Mouse (Mus musculus) gastrocnemius, adult 2 months (tissue): ENCODE data around the gene Iqce. TPM values are rescaled to one million over a fixed set of nuclear protein-coding genes. Genes with fewer than 3 reads are reported as not detected.
A peak's percentile ranks its signal among the peaks of the same experiment; 100 is the strongest.
"Not testable (repeated sequence)": the region's sequence is repeated elsewhere in the genome, so short reads cannot be mapped to it uniquely, and the experiment has no call there.

ENCODE experiments used
- DNase-seq: peaks from one replicate; pipeline ENCODE4 v3.0.0; 2022
- H3K27ac ChIP-seq: fragments of 200-600 bp; 2 replicates; pipeline ENCODE4 v1.8.1; 2022; ENCODE audit warnings: mild to moderate bottlenecking
- H3K4me3 ChIP-seq: fragments of 200-600 bp; 2 replicates; pipeline ENCODE4 v1.8.1; 2022; ENCODE audit warnings: mild to moderate bottlenecking, moderate library complexity
- CTCF ChIP-seq: fragments of 200-600 bp; IDR thresholded peaks from 2 replicates; pipeline ENCODE4 v1.8.1; 2022; ENCODE audit warnings: antibody characterized with exemption, mild to moderate bottlenecking, moderate library complexity
- intact Hi-C: fragments of 180-260 bp; cut with DNase I; formaldehyde crosslinking; loops from one replicate; pipeline ENCODE4 v1.15.1; 2025
- total RNA-seq, 2 experiments: library from RNA; stranded (reverse); gene quantifications; 2 replicates each; pipeline ENCODE4 v1.2.3; 2021

Gene Iqce
- total RNA-seq, 2 experiments from 2014 or later: 2.2 to 3.3 TPM

- no peak for DNase-seq
- peak overlapping the region; percentile 87 for H3K27ac ChIP-seq
- intact Hi-C loops: no loop called here
- peak overlapping the region; percentile 83 for H3K4me3 ChIP-seq
- no peak for TF ChIP-seq CTCF
These were observed 519 bp upstream of the Iqce start for GRCm38 (mm10) chr5:140702618-140703175.

DNA sequence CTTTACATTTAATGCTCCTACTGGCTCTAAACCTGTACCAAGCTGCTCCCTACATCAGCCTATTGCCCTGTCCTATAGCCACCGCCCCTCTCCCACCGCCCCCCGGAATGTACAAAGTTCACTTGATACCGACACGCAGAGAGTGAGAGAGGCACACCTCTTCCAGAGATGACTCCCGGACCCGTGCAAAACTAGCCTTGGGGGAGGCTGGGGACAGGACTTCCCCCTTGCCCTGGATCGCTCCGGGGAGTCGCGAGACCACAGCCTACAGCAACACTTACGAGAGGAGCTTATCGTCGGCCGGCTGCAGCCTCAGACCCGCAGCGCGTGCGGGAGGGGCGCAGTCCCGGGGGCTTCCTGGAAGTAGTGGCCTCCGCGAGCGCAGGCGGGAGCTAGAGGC lies 517 bp downstream of the Iqce start:
- Histone ChIP-seq H3K27ac (peak overlapping the region; percentile 87), H3K4me3 (peak overlapping the region; percentile 83)
- DNase-seq: no peak
- intact Hi-C loops: no loop called here
- no peak for TF ChIP-seq CTCF

GRCm38 (mm10) chr5:140699776-140700175 lies 2.4 kb downstream of the Iqce start:
- Histone ChIP-seq H3K4me3 (no peak overlapping the region), H3K27ac (no peak overlapping the region)
- intact Hi-C loops: no loop called here
- TF ChIP-seq CTCF: no peak
- no peak for DNase-seq

DNA sequence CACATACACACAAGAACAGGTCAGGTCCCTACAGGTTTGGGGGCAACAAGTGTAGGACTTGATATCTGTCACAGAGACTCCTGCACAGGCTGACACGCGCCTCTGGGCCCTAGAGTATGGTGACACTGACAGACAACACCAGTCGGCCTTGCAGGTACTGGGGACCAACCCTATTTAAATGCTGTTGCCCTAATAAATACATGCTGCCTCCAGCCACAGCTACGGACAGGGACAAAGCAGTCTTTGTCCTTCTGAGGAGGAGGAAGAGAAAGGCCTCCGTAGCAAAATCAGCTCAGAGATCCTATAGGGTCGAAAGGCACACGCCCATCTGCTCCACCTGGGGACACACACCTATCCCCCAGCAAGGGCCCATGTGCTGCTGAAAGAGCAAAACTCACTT lies 6.2 kb downstream of the Iqce start:
- H3K27ac ChIP-seq: no peak overlapping the region
- DNase-seq: no peak
- H3K4me3 ChIP-seq: no peak overlapping the region
- intact Hi-C loops: no loop called here
- TF ChIP-seq CTCF: no peak

DNA sequence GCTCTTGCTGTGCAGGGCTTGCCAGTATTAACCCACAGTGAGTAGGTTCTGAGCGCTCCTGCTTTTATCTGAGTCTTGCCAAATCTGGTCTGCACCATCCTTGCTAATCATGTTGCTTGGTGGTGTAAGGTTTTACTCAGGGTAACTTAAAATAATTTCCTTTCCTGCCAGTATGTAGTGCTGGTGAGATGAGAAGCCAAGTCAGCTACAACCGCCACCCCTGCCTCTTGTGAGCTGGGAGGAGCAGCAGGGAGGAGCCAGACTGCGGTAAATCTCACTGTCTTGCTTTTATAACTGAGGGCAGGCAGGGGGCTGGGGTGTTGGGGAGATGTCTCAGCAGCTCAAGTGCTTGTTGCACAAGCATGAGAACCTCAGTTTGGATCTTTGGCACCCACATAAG lies 13.7 kb downstream of the Iqce start:
- Histone ChIP-seq H3K27ac (no peak overlapping the region), H3K4me3 (no peak overlapping the region)
- intact Hi-C loops: no loop called here
- no peak for TF ChIP-seq CTCF
- DNase-seq: no peak

GRCm38 (mm10) chr5:140684343-140685148 lies 17.6 kb downstream of the Iqce start:
- DNase-seq: peak; percentile 50
- no peak overlapping the region for H3K27ac ChIP-seq
- intact Hi-C loops: loop anchor here (5.0 kb wide), 1 partner anchor 142 kb away; no protein-coding TSS in a partner anchor
- peak; percentile 87 for TF ChIP-seq CTCF
- H3K4me3 ChIP-seq: no peak overlapping the region

- no peak overlapping the region for H3K4me3 ChIP-seq
- H3K27ac ChIP-seq: no peak overlapping the region
- intact Hi-C loops: loop anchor here (5.0 kb wide), 1 partner anchor 140 kb away; no protein-coding TSS in a partner anchor
- no peak for DNase-seq
- no peak for TF ChIP-seq CTCF
These were observed 20.1 kb downstream of the Iqce start for GRCm38 (mm10) chr5:140682113-140682512.

DNA sequence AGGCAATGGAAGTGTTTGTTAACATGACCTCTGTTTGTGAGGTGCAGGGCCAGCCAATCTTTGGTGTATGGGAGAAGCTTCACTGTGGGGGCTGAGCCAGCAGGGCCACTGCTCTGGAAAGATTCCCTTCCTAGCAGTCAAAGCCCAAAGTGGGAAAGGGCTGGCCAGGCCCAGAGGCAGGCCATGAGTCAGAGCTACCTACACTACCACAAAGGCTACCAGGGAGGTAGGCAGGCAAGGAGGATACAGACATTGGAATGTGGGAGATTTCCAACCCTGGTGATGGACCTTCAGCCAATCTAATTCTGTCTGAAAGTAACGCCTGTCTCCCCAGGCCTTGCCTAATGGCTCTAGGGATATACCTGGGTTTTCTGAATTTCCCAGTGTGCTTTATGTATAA lies 21.2 kb downstream of the Iqce start:
- no peak for DNase-seq
- TF ChIP-seq CTCF: no peak
- Histone ChIP-seq H3K4me3 (no peak overlapping the region), H3K27ac (no peak overlapping the region)
- intact Hi-C loops: loop anchor here (5.0 kb wide), 1 partner anchor 139 kb away; no protein-coding TSS in a partner anchor

GRCm38 (mm10) chr5:140680051-140680450 lies 22.1 kb downstream of the Iqce start:
- DNase-seq: no peak
- Histone ChIP-seq H3K27ac (no peak overlapping the region), H3K4me3 (no peak overlapping the region)
- TF ChIP-seq CTCF: no peak
- intact Hi-C loops: loop anchor here (5.0 kb wide), 1 partner anchor 138 kb away; no protein-coding TSS in a partner anchor

- Histone ChIP-seq H3K27ac (no peak overlapping the region), H3K4me3 (no peak overlapping the region)
- intact Hi-C loops: no loop called here
- no peak for DNase-seq
- TF ChIP-seq CTCF: no peak
These were observed 25.0 kb downstream of the Iqce start for GRCm38 (mm10) chr5:140677137-140677536.

- DNase-seq: no peak
- Histone ChIP-seq H3K4me3 (no peak overlapping the region), H3K27ac (no peak overlapping the region)
- no peak for TF ChIP-seq CTCF
- intact Hi-C loops: no loop called here
These were observed 26.5 kb downstream of the Iqce start for GRCm38 (mm10) chr5:140675640-140676039.

- intact Hi-C loops: no loop called here
- TF ChIP-seq CTCF: no peak
- DNase-seq: no peak
- no peak overlapping the region for H3K27ac ChIP-seq
- no peak overlapping the region for H3K4me3 ChIP-seq
These were observed 27.1 kb downstream of the Iqce start for GRCm38 (mm10) chr5:140675079-140675478.

GRCm38 (mm10) chr5:140674036-140674435 lies 28.1 kb downstream of the Iqce start:
- H3K4me3 ChIP-seq: no peak overlapping the region
- intact Hi-C loops: no loop called here
- no peak for DNase-seq
- no peak overlapping the region for H3K27ac ChIP-seq
- TF ChIP-seq CTCF: no peak

- H3K27ac ChIP-seq, DNase-seq, H3K4me3 ChIP-seq, intact Hi-C loops: not testable (repeated sequence)
These were observed 29.6 kb downstream of the Iqce start for GRCm38 (mm10) chr5:140672603-140673002.
